Mouse (Mus musculus) activated CD4-positive, CD25-positive, alpha-beta regulatory T cell, adult 4 months (primary cell): ENCODE measurements around the gene Msmo1. TPM values are rescaled to one million over a fixed set of nuclear protein-coding genes. Genes with fewer than 3 reads are reported as not detected.
A peak's percentile ranks its signal among the peaks of the same experiment; 100 is the strongest.

Experiments
- ATAC-seq: one replicate; pipeline ENCODE4 v1.8.0; 2017
- polyA plus RNA-seq, 2 experiments: library from polyadenylated mRNA; unstranded; fragments of 100-300 nt; shearing (Covaris generic); gene quantifications; one replicate each; pipeline ENCODE4 v1.2.1; 2017

Gene Msmo1
- polyA plus RNA-seq, result 10 to 100 TPM; 62.3 to 76.9 TPM

GRCm38 (mm10) chr8:64733271-64733943, at the start of gene Msmo1:
Gene Msmo1, minus strand, starts transcription at chr8:64733792.
- peak; percentile 97 for ATAC-seq

GRCm38 (mm10) chr8:64781947-64782346, 48.4 kb upstream of the Msmo1 start:
- no peak for ATAC-seq

DNA sequence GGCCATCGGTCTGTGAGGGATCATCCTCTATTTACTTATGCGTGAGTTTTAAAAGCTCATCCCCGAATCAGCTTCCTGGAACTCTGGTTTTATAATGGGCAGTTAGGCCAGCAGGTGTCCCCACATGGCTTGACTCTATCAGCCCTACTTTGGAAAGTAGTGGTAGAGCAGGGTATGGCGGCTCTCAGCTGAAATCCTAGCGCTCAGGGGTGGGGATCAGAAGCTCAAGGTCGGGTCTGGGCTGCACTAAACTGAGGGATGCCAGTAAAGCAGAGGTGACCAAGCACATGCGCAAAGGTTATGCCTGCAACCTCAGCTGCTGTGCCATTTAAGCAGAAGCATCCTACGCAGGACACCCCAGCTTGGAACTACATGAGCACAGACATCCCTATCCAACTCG, 44.3 kb upstream of the Msmo1 start:
- no peak for ATAC-seq

- no peak for ATAC-seq
Observed at GRCm38 (mm10) chr8:64774136-64774535, 40.5 kb upstream of the Msmo1 start.

DNA sequence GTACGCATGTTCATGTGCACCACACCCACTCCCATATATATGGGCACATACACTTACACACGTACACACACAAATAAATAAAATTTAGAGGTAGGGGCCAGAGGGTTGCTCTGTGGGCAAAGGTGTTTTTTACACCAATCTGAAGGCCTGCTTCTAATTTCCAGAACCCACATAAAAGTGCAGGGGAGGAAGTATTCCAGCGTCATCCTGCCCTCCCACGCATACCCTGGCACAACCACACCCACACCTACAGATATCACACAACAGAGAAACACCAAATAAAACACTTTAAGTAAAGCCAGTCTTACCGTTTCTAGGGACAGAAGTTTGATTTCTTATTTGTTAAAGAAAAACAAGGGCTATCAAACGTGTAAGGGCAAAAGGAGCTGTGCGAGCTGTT, 37.2 kb upstream of the Msmo1 start:
- ATAC-seq, result peak; percentile 58

DNA sequence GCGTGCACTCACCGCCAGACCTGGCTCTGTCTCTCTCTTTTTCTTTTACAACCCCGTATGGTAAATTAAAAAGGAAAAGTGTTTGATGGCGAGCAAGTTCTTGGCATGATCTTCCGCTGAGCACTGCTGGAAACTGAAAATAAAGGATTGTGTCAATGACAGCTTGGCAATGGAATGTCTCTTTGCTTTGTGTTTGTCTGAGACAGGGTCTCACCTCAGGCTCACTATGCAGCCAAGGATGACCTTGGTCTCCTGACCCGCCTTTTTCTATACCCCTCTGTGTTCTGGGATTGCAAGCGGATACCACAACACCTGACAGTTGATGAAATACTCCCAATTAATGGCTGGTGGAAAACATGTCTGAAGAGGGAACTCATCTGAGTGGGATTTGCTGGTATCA, 36.0 kb upstream of the Msmo1 start:
- no peak for ATAC-seq

DNA sequence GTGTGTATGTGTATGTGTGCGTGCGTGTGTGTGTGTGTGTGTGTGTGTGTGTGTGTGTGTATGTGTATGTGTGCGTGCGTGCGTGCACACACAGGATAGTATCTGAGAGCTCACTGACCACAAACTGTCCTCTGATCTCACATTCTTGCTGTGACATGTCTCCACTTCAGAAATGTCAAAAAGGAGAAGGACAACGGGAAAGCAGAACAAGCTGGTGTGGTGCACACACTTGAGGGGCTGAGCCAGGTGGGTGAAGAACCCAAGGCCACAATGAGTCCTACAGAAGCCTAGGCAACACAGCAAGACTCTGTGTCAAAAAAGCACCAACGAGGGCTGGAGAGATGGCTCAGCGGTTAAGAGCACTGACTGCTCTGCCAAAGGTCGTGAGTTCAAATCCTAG, 35.1 kb upstream of the Msmo1 start:
- no peak for ATAC-seq

GRCm38 (mm10) chr8:64767047-64767446, 33.5 kb upstream of the Msmo1 start:
- no peak for ATAC-seq

GRCm38 (mm10) chr8:64764075-64764474, 30.5 kb upstream of the Msmo1 start:
- no peak for ATAC-seq

DNA sequence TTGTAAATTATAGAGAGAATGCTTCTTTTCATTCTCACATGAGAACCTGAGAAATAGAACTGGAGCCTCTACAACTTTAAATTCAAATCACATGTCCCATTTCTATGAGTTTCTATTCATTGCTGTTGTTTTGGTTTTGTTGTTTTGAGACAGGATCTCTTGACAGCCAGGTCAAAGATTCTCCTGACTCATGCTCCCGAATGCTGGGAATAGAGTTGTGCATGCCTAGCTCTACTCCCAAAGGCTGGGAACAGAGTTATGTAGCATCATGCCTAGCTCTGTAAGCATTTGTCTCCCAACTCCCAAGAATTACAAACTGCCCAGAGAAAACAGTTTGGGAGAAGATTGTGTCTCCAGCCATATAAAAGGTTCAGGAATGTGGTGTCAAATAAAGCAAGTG, 29.2 kb upstream of the Msmo1 start:
- no peak for ATAC-seq

DNA sequence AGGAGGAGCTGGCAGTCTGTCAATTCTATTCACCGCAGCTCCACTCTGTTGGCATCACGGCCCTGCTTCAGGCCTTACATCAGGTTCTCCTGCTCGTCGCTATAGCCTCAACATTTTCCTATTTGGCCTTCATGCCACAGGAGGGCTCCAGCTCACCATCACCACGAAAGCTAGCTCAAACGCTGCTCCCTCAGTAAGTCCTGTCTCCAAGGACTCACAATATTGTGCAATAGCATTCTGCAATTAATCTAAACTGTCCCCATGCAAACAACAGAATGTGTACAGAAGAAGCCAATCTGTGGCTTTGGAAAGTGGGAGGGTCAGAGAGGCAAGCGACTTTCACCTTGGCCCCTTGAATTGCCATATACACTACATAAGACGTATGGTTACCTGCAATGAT, 27.8 kb upstream of the Msmo1 start:
- ATAC-seq, result no peak

DNA sequence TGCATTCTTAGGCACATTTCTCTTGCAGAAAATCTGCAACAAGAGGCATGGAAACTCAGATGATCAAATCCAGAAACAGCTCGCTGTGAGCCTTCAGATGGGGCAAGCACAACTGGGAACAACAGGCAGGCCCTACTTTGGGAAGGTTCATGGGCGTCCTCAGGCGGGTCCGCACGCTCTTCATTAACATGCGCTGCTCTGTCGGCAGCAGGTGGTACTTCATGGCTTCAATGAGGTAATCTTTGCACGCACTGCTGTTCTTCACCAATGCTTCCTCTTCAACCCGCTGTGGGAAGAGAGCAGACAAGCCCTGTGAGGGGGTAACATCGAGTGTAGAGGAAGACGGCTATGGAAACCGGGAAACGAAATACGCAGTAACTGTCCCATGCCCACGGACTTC, 24.4 kb upstream of the Msmo1 start:
- no peak for ATAC-seq

- no peak for ATAC-seq
Observed at GRCm38 (mm10) chr8:64746215-64747058, 12.8 kb upstream of the Msmo1 start.

- ATAC-seq, result no peak
Observed at GRCm38 (mm10) chr8:64740547-64741211, 7.1 kb upstream of the Msmo1 start.

DNA sequence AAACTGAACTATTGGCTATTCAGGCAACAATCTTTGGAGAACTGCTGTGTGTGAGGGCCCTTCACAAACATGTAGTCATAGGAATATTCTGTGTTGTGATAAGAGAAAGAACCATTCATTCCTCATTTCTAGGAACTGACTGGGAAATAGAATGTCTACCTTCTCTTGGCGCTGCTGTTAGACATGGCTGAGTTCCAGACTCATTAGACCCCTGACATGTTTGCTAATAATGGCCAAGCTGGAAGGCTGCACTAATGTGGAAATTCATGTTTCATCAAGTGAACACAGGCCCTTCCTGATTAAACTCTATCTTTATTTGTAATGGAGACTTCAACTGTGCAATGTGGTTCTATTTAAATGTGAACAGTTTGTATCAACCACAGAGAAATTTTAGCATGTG, 5.3 kb upstream of the Msmo1 start:
- ATAC-seq, result no peak

DNA sequence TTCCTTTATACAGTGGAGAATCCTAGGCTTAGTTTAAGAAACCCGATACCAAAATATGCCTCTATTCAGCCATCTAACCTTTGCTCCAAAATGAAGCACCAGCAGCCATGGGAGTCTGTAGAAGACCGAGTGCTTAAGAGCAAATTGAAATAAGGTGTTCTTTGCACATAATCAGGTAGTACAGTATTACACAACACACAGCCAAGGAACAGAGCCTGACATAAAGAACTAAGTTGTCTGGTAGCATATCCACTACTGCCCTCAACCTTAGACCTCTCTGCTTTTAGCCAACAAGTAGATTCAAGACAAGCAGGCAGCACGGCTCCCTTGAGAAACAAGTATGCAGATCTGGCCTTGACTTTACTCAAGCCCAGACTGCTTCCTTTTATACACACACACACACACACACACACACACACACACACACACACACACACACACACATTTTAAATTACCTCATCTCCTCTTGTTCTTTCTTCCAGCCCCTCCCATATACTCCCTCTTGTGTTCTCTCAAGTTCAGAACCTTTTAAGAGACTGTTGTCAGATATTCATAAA, 3.3 kb upstream of the Msmo1 start:
- ATAC-seq, result no peak

DNA sequence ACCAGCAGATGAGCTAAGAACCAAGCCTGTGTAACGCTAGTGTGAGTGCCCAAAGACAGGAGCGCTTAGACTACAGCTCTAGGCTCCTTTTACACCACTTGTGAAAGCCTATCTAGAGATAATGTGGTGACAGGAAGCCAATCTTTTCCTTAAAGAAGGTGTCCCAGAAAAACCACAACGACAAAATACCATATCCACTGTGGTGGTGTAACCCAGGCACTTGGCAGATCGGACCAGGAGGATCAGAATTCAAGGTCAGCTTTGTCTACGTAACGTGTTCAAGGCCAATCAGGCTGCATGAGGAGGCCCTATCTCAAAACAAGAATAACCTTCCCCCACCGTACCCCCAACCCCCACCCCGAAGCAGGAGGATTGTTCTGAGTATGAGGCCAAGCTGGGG, 1.6 kb upstream of the Msmo1 start:
- no peak for ATAC-seq

DNA sequence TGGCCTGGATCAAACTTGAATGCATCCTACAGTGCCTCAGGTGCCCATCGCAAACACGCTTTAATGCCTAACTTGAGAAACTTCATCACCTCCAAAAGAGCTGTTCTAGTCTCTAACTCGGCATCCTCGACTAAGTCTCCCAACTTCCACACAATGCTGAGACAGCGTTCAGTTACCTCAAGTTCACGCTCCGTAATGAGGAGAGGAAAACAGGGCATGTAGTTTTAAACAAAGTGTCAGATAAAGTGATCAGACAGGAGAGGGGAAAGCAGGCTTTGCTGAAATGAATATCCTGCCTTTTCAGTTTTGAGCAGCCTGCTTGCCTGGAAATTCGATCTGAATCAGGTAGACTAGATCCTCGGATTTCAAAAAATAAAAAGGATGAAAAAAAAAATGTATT, 996 bp downstream of the Msmo1 start:
- ATAC-seq, result no peak

DNA sequence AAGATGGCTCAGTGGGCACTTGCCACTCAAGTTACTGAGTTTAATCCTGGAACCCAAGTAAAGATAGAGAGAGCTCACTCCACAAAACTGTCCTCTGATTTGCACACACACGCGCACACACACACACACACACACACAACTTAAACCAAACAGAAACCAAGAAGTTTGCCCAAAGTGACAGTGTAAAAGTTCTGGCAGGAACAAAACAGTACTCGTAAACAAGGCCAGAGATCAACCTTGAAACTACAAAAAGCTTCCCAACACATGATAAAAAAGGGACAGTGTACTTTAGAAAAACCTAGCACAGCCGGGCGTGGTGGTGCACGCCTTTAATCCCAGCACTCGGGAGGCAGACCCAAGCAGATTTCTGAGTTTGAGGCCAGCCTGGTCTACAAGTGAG, 5.4 kb downstream of the Msmo1 start:
- no peak for ATAC-seq

DNA sequence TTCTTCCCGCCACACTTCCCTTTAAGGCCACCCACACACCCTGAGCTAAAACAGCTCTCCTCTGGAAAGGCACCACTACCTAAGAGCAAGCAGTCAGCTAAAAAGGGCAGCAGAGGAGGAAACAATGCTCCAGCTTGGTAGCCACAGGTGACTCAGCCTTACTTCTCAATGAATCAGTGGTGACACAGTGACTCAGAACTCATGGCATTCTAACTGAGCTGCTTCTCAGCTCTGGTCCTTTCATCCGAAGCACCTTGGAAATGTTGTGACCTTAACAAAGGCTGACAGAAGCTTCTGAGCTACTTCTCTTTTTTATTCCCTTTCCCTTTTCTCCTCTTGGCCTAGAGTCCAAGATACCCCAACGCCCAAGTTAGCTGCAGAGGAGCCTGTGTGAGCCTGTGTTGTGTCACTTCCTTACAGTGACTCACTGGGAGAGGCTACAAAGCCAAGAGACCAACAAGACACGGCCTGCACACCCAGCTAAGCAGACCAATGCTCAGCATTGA, 7.3 kb downstream of the Msmo1 start:
- ATAC-seq, result no peak

GRCm38 (mm10) chr8:64723206-64723605, 10.4 kb downstream of the Msmo1 start:
- peak; percentile 83 for ATAC-seq

GRCm38 (mm10) chr8:64717868-64718267, 15.7 kb downstream of the Msmo1 start:
- no peak for ATAC-seq

GRCm38 (mm10) chr8:64712499-64712898, 21.1 kb downstream of the Msmo1 start:
- no peak for ATAC-seq
